Mouse (Mus musculus): ENCODE data around the gene C530008M17Rik.

Gene C530008M17Rik

DNA sequence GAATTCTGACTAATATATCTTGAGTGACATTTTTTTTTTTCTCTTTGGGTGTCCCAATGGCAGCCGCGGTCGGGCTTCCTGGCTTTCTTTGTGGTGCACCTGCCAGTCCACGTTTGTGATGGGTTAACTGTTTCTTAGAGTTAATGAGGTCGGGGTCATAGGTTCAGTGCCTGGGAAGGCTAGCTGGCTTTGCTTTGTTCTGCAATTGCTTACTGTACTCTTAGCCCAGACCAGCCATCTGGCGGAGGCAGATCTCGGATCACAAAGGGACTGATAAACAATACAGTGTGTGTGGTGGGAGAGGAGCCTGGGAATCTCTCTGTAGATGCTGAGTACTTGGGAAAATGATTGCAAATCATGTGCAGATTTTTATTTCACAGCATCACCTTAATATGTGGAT, 9.1 kb downstream of the C530008M17Rik start:
- DNase-seq (ENCODE audit: low spot score), result no peak

DNA sequence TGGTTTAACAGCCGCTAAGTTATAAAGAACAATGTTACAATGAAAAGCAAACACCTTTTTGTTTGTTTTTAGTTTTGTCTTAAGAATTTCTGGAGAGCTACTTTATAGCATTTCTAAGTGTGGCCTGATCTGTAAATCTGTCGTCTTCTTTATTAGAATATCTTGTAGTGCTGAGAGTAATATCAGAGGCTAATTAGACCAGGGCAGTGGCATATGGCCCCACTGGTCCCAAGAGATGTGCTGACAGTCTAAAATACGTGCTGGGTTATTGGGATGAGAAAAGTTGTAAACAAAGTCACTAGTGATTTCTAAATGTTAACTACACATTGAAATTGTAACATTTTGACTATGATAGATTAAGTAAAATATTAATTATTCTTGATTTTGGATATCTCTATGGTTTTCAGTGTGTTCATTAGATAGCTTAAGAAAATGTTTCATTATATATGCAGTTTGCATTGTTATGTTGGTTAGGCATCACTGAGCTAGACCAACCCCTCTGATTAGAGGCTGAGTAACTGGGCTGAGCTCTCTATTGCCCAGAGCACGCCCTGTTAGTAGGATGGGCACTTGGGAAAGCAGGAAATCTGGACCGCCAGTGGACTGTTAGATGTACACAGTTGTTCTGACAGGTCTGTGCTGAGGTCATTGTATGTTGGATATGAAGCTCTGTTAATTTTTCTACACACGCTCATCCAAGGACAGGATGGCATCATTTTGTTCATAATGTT, 9.9 kb downstream of the C530008M17Rik start:
- DNase-seq (ENCODE audit: low spot score), result no peak

DNA sequence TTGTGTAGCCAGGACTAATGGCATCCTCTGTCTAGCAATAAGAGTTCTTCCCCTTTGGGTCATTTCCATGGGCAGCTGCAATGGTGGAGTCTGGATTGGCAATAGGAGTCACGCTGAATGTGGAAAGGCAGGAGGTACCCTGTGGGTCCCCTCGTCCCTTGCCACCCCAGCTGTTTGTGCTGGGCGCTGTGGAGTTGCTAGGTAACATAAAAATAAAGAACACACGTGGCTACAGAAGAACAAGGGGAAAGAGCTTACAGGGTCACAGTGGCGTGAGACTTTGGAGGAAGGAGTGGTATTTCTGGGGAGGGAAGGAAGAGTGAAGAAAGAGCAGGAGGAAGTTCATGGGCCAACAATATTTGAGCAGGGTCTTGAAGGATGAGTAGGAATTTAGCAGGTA, 11.8 kb downstream of the C530008M17Rik start:
- DNase-seq (ENCODE audit: low spot score), result no peak

DNA sequence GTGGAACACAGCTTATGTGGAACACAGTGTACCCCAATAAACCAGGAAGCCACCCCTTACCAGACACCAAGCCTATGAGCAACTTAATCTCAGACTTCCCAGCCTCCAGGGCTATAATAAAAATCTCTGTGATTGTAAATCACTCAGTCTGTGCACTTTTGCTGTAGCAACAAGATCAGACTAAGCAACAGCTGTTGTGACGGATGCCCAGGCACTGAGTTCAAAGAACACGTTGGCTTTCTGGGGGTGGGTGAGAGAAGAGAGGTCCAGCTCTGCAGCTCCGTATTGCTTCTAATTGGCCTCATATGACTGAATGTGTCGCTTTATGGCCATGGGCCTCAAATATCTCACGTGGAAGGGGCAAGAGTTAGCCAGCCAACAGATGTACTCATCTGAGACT, 12.2 kb downstream of the C530008M17Rik start:
- DNase-seq (ENCODE audit: low spot score), result no peak

DNA sequence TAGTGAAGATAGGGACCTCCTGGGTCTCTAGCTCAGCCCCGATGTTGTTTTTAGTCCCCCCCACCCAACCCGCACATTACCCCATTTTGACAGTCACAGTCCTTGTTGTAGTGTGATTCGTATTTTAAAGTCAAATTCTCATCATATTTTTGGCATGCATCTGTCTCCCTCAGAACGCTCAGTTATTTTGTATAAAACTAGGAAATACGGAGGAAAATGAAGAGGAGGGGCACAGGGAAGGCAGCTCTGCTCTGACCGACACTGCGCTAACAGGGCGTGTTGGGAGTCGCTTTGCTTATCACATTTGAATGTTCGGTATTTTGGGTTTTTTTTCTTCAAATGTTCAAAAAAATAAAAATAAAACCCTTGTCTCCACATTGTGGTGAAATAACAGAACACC, 13.9 kb downstream of the C530008M17Rik start:
- no peak for DNase-seq (ENCODE audit: low spot score)

DNA sequence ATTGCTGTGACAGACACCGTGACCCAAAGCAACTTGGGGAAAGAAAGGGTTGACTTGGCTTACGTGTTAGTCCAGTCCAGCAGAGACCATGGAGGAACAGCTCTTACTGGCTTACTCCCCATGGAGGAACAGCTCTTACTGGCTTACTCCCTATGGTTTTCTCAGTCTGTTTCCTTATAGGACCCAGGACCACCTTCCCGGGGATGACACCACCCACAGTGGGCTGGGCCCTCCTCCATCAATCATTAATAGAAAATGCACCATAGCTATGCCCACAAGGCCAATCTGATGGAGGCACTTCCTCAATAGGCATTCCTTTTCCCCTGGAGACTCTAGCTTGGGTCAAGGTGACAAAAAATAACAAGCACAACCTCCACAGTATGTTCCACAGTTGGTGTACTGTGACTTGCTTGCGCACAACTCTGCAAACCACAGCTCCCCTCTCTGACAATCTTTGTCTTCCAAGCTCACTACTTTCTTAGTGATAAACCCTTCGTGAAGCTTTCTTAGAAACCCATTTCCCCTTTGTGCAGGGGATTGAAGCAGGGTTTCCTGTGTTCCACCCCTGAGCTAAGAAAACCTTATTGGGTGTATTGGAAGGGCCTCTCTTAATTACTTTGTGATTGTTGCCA, 17.8 kb downstream of the C530008M17Rik start:
- no peak for DNase-seq (ENCODE audit: low spot score)

DNA sequence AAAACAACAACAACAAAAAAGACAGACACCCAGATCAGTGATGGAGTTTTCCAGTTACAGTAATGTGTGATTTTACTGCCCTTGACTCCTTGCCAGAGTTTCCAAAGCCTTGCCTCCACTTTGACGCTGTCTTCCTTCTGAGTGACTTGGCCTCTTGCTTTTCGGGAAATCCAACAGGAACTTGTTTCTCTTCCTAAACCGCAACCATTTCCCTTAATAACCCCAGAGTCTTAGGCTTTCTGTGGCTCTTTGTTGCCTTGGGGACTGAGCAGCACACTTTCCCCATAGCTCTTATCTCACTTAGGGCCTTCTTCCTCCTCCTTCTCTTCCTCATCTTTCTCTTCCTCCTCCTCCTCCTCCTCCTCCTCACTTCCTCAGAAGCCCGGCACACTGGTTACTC, 19.1 kb downstream of the C530008M17Rik start:
- DNase-seq (ENCODE audit: low spot score), result no peak

DNA sequence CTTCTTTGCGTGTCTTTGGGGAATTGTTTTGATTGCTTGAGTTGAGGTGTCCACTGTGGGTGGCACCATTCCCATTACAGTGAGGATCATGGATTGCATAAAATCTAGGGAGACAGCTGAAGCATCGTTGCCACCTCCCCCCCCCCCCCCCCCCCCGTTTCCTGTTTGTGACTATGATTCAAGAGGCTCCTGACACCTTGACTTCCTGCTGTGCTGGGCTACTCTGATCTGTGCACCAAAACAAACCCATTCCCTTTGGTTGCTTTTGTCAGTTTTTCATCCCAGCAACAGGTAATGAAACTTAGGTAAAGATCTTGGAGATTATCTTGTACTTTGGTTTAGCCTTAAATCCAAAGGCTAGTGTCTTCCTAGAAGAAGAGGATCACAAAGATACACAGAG, 24.6 kb downstream of the C530008M17Rik start:
- no peak for DNase-seq (ENCODE audit: low spot score)

DNA sequence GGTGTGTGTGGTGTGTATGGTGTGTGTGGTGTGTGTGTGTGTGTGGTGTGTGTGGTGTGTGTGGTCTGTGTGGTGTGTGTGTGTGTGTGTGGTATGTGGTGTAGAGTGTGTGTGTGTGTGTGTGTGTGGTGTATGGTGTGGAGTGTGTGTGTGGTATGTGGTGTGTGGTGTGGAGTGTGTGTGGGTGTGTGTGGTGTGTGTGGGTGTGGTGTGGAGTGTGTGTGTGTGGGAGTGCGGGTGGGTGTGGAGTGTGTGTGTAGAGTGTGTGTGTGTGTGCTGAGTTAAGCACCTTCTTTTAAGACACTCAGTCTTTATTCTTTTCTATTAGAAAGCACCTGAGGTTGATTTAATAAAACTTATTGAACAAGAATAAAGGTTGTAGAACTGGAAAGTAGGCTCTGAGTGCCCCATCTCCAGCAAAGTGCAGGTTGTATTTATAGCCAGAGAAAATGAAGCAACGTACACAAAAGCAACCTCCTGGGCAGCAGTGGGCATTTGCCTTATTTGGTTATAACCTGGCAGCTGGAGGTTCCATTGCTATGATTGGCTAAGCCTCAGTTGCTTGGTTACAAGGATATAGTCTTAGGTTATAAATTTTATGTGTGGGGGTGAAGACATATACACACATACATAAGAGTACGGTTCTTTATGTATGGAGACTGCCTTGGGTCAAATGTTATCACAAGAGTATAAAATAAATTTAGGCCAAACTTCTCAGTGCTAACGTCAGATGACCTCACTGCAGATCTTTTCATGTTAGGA, 25.8 kb downstream of the C530008M17Rik start:
- no peak for DNase-seq (ENCODE audit: low spot score)

DNA sequence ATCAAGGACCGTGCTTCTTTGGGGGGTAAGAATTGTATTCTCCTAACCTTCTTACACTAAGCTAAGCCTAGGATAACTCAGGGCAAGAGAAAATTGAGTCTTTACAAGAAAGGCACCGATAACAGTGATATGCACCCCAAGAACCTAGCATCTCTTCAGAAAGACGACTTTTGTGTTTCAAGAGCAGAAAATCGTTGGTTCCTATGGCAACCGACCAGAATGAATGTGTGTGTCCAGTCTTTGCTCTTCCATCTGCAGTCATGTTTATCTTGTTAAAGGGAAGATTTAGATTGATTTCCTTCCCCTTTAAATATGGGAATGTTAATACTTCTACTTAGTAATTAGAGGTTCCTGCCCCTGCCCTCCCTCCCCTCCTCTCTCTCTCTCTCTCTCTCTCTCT, 27.1 kb downstream of the C530008M17Rik start:
- DNase-seq (ENCODE audit: low spot score), result no peak

DNA sequence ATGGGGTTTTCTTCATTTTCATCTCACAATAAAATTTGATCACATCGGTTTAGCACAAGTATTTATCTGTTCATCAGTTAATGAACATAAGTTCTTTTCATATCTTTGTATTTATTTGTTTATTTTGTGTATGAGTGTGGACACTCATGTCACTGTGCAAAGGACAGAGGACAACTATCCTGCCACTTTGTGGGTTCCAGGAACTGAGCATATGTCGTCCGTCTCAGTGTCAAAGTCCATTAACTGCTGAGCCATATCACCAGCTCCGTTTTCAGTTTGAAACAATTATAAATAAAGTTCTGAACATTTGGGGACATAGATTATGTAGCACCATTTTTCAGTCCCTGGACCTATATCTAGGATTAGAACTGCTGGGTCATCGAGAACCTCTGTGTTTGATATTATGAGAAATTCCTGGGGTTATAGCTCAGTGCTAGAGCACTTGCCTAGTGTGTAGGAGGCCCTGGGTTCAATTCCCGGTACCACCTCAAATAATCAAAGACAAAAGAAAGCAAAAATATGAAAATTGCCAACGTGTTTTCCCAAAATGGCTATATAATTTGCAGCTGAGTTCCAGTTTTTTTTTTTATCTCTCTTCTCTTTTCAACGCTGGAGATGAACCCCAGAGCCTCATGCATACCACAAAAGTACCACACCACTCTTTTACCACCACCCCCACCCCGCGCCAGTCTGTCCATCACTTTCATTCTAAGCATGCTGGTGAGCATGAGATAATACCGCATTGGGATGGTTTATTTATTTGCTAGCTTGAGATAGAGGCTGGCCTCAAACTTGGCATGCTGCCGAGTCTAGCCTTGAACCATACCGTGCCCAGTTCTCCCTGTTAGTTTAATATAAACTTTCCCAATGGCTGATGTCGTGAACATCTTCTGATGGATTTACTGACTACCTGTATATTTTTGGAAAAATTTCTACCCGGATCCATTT, 28.6 kb downstream of the C530008M17Rik start:
- DNase-seq (ENCODE audit: low spot score), result no peak

DNA sequence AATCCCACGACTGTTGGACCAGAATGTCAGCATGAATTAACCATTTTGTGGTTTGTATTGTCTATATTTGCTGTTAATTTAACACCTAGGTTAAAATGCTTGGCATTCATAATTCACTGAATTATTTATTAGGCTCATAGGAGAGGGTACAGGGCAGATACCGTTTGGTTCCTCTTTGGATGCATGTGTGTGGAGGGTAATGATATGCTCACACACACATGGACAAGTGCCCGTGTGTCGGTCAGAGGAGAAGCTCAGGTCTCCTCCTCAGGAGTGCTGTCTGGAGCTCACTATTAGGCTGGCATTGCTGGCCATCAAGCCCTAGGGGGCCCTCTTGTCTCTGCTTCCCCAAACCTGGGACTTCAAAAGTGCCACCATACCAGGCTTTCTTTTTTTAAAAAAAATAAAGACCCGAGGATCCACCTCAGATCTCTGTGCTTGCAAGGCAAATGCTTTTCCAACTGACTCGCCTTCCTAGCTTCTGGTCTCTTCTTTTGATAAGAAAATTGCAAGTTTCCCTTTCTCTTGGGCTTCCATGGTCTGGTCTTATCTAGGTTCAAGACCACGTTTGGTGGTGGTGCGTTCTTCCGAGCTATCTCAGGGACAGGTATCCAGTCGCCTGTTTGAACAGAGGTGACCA, 31.8 kb downstream of the C530008M17Rik start:
- DNase-seq (ENCODE audit: low spot score), result no peak

DNA sequence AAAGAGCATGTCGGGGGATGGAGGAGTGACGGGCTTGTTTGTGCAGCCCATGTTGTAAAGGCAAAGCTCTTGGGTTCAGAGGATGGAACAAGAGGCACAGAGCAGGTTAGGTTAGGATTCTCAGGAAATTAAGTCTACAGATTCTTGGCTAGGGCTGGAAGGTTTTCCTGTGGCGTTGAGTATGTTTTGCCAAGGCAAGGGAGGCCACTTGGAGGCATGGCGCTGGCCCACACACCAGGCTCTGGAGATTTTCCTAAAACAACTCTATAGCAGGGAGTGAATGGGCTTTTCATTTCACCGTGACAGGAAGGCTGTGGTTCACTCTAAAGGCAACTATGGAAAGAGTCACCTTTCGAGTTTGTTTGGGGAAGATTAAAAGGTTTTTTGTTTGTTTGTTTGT, 32.3 kb downstream of the C530008M17Rik start:
- DNase-seq (ENCODE audit: low spot score), result no peak

DNA sequence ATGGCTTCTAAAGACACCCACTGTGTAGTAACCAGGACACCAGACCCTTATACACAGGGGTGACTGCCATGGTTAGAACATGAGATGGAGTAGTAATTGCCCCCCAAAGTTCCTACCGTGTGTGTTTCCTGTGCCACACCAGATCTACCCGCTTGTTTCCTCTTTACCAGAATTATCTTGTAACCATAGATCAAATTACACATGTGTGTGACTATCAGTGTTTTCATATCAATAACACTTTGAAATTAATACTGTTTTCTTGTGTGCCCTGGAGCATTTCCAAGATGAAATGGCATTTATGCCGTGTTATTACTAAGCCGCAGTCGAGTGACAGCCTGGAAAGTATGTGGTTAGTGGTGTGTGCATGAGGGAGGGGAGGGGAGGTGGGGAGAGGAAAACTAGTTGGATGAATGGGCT, 33.9 kb downstream of the C530008M17Rik start:
- DNase-seq (ENCODE audit: low spot score), result no peak

DNA sequence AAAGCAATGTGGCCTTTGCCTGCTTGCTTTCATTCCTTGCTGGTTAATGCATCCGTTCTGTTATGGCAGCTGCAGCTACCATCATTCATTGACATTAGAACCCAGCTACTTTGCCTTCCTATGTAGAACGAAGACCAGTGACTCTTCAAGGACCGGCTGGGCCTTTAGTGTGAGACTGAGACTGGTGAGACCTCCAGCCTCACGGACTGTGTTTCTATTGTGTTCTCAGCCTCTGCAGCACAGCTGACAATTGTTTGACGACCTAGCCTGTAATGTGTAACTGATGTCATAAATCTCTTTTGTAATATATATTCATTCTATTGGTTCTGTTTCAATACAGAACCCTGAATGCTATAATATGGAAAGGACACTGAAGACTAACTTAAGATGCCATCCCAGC, 34.9 kb downstream of the C530008M17Rik start:
- DNase-seq (ENCODE audit: low spot score), result no peak

DNA sequence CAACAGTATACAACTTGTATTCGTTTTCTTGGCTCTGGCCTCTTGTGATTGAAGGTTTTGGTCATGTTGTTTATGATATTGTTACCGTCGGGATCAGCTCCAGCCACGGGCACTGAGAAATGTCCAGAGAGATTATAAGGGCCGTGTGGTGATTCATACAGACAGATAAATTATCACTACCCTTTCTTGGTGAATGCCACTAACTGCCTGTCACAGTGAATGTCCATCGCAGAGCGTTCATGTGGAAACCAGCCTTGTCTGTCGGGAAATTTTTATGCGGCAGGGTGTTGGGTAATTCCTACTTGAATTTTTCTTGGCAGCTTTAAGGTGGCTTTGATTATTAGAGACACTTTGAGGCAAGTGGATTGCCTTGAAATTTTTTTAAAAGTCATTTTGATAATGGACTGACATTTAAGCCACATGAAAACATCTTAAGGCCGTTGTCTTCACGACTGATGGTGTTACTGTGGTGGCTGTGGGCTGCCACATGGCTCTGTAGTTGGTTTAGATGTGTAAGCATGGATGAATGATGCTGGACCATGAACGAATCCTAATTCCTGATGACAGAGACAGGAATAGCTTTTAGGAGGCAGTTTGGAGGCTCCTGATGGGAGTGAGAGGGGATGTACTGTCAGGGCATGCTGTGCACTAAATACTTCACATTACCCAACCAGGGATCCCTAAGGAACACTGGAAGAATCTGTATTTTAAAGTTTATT, 35.6 kb downstream of the C530008M17Rik start:
- DNase-seq (ENCODE audit: low spot score), result no peak

DNA sequence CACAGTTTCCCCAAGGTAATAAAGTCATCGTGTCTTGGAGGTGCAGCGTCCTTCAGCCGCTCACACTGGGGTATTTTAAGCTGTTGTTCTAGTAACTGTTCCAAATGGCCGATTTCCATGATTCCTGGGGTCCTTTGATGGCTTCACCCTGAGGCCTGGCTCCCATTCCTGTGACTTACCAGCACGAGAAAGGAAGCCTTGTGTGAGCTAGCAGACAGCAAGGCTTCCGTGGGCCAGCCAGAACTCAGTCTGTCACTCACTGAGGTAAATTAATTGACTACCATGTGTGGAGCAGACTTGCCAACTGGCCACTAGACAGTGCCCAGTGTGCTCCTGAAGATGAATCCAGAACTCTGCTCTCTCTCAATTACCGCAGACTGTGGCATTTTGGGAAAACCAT, 41.2 kb downstream of the C530008M17Rik start:
- DNase-seq (ENCODE audit: low spot score), result no peak

DNA sequence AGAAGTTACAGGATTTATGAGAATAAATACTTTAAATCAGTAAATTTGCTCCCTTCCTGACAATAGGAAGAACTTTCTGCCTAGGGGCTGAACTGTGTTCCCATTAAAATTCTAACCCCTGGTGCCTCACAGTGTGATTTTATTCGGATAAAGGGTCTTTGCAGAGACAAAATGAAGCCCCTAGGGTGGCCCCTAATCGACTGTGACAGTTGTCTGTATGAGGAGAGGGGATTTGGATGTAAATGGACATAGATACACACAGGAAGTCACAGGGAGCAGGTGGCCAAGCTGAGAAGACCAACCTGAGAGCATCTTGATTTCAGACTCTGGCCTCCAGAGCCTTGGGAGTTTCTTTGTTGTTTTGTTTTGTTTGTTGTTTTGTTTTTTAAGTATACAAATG, 41.9 kb downstream of the C530008M17Rik start:
- no peak for DNase-seq (ENCODE audit: low spot score)

DNA sequence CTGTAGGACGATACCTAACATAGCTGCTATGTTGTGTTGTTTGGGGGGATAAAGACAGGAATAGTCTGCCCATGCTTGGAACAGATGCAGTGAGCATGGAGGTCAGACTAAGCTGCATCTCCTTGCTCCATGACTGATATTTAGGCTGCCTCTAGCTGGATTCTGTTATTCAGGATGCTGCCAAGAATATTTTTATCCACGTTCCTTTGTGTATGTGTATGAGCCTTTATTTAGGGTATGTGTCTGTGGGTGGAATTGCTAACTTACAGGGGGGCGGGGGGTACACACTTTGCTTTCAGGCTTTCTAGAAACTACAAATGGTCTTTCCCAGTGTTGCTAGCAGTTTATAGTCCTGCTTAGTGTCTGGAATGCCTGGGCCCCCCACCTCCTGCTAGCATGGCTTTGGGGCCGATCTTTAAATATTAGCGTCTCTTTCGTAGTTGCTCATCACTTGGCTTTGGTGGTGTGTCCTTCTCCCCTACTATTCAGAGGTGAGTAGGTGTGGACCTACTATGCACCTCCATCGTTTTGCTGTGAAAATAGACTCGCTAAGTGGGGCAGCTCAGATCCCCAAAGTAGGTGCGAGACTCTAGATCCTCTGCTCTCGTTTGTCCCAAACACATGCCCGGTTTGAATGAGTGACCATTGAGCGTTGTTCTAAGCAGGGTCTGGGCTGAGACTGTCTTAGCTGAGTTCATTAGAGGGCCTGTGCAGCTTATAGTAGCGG, 45.0 kb downstream of the C530008M17Rik start:
- no peak for DNase-seq (ENCODE audit: low spot score)

DNA sequence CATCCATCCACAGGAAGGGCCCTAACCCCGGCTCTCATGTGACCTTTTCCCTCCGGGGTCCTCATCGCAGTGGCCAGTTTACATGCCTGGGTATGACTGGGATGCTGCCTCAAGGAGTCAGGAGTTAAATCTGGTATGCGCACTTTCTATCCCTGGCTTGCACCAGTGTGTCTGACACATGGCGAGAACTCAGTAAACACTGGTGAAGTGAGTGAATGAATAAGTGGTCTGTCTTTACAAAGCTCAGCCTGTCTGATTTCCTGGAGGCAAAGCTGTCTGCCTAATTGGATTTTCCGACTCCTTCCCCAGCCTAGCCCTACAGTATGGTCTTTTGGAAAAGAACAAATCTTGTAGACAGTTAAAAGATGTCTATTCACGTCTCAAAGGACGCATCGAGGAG, 45.8 kb downstream of the C530008M17Rik start:
- no peak for DNase-seq (ENCODE audit: low spot score)

Measured in ovary, postnatal 10 days (tissue).